Mouse (Mus musculus): ENCODE data around the gene Dchs2.

DNA sequence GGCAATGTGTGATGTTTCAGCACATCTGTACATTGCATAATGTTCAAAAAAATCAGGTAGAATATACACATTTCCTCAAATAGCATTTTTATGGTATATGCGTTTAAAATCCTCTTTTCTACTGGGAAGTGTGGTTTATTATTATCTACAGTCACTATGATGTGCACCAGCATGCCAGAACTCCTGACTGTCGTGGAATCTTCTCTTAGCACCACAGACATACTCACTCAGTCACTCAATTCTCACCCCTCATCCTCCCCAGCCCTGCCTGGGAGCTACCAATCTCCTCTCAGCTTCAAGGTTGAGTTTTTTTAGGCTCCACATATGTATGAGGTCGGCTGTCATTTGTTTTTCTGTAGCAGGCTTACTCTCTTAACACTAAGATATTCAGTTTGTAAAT lies 20.8 kb downstream of the Dchs2 start:
- TF ChIP-seq CTCF (IDR thresholded peaks at IDR 0.05; ENCODE audit: low read depth) (no peak), EP300 (optimal IDR thresholded peaks at IDR 0.05) (no peak)
